Mouse (Mus musculus) stomach, embryonic 14.5 days (tissue): ENCODE results near the gene Thsd4. TPM values are rescaled to one million over a fixed set of nuclear protein-coding genes. Genes with fewer than 3 reads are reported as not detected.
A peak's percentile ranks its signal among the peaks of the same experiment; 100 is the strongest.

ENCODE experiments used
- ATAC-seq: fragments of 200-750 bp; cut with Nextera tagmentation; 2 replicates; pipeline ENCODE4 v1.8.0; 2017; ENCODE audit warnings: low read depth, moderate TSS enrichment; ENCODE audit not compliant: insufficient number of reproducible peaks, insufficient read depth, low FRiP score
- H3K27ac ChIP-seq: fragments of 300-500 bp; sonication (generic); 2 replicates; pipeline ENCODE4 v1.5.1; 2014; ENCODE audit warnings: mild to moderate bottlenecking, low read length, moderate library complexity, mixed read lengths
- H3K27me3 ChIP-seq: fragments of 300-500 bp; sonication (generic); 2 replicates; pipeline ENCODE4 v1.6.1; 2014; ENCODE audit warnings: low read length, control low read depth, mixed read lengths; ENCODE audit not compliant: control insufficient read depth, insufficient read depth
- H3K36me3 ChIP-seq: fragments of 300-500 bp; sonication (generic); 2 replicates; pipeline ENCODE4 v1.6.1; 2014; ENCODE audit warnings: mild to moderate bottlenecking, control low read depth, low read length, moderate library complexity, mixed read lengths; ENCODE audit not compliant: control insufficient read depth, insufficient read depth
- H3K4me1 ChIP-seq: fragments of 300-500 bp; sonication (generic); 2 replicates; pipeline ENCODE4 v1.6.1; 2014; ENCODE audit warnings: low read length, control low read depth, mixed read lengths; ENCODE audit not compliant: control insufficient read depth, insufficient read depth
- H3K4me2 ChIP-seq: fragments of 300-500 bp; sonication (generic); replicated peaks from 2 replicates; pipeline ENCODE4 v1.6.1; 2014; ENCODE audit warnings: low read depth, low read length, control low read depth
- H3K4me3 ChIP-seq: fragments of 300-500 bp; sonication (generic); 2 replicates; pipeline ENCODE4 v1.5.1; 2014; ENCODE audit warnings: low read depth, low read length, control low read depth
- H3K9ac ChIP-seq: fragments of 300-500 bp; sonication (generic); replicated peaks from 2 replicates; pipeline ENCODE4 v1.6.1; 2014; ENCODE audit warnings: low read depth, mild to moderate bottlenecking, control low read depth, low read length, moderate library complexity, mixed read lengths
- H3K9me3 ChIP-seq: fragments of 300-500 bp; sonication (generic); 2 replicates; pipeline ENCODE4 v1.6.1; 2016; ENCODE audit warnings: low read depth, low read length, control low read depth; ENCODE audit not compliant: control insufficient read depth
- WGBS: fragments of 180-500 bp; shearing (Covaris S2); extraction: QIAGEN DNeasy Blood & Tissue Kit; methylation state at CpG from one replicate; pipeline ENCODE4 v1.1.7; 2014; 5-methylcytosine and 5-hydroxymethylcytosine counted together
- polyA plus RNA-seq: library from polyadenylated mRNA; unstranded; fragments of >200 nt; fragmentation: Nextera tagmentation; extraction: Ambion mirVana; gene quantifications from 2 replicates; pipeline ENCODE4 v1.2.1, GENCODE M21; 2014

The Thsd4 gene
- polyA plus RNA-seq, 1 experiment from 2014 or later: 27.2 TPM

DNA sequence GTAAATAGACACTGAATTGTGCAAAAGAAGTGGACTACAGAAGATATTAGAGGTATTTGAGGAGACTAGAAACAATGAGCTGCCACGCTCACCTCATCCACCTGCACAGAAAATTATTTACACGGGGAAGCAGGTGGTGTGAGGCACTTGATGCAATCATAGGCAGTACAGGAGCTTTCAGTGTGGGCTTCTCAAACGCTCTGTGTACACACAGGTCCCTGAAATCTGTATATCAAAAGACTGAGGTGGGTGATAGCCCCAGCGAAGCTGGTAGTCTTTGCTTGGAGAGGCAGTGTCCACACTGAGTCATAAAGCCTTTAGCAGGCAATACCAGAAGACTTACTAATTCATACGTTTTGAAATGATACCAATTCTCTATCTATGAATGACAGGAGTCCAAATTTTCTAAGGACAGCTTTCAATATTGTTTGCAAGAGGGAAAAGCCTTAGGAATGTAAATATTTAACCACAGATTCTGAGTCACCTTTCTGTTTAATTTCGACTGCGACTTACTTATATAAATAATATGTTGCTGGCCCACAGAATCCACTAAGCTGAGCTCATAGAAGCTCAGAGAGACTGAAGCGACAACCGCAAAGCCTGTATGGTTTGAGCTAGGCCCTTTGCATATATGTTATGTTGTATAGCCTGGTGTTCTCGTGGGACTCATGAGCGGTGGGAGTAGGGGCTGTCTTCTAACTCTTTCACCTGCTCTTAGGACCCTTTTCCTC lies 369.8 kb downstream of the Thsd4 start:
- Histone ChIP-seq H3K9me3 (no peaks in the 10 kb centered on the region), H3K36me3 (no peaks in the 10 kb centered on the region), H3K4me2 (no peak overlapping the region), H3K4me3 (no peak overlapping the region), H3K27ac (no peak overlapping the region), H3K9ac (no peak overlapping the region), H3K4me1 (no peaks in the 10 kb centered on the region), H3K27me3 (no peaks in the 10 kb centered on the region)
- peak; percentile 78 for ATAC-seq
- 55% methylated on average over 11 of the region's 11 CpGs for WGBS

DNA sequence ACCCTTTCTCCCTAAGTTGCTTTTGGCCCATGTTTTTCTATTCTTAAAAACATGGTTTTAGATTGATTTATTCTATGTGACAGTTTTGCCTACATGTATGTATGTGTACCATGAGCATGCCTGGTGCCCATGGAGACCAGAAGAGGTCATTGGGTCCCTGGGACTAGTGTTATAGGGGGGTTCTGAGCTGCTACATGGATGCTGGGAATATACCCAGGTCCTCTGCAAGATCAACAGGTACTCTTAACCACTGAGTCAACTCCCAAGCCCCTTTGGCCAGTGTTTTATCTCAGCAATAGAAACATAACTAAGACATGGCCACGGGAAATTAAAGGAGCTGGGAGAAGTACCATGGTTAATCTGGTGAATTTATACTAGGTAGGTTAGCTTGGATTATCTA lies 371.3 kb downstream of the Thsd4 start:
- Histone ChIP-seq H3K4me3 (no peak overlapping the region), H3K27me3 (no peaks in the 10 kb centered on the region), H3K9ac (no peak overlapping the region), H3K4me1 (no peaks in the 10 kb centered on the region), H3K4me2 (no peak overlapping the region), H3K27ac (no peak overlapping the region), H3K9me3 (no peaks in the 10 kb centered on the region), H3K36me3 (no peaks in the 10 kb centered on the region)
- ATAC-seq: no peak
- 88% methylated on average over 1 of the region's 1 CpGs for WGBS

DNA sequence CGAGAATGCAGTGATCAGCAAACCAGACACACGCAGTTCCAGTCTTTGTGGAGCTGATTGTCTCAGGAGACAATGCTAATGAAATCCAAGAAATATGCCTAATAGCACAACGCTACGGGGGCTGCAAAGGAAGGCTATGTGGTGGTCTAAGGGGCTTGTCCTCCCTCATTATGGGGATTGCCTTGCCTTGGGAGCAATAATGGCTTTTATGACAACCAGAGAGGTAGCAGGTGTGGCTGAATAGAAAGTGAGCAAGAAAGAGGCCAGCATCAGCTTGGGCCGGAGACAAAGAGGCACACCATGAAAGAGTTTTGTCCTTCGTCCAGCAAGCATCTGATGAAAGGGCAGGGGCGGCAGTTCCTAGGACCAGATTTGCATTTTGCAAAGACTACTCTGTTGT lies 372.9 kb downstream of the Thsd4 start:
- no peaks in the 10 kb centered on the region for H3K36me3 ChIP-seq
- no peak for ATAC-seq
- no peak overlapping the region for H3K4me2 ChIP-seq
- no peaks in the 10 kb centered on the region for H3K27me3 ChIP-seq
- WGBS: 84% methylated on average over 7 of the region's 7 CpGs
- no peak overlapping the region for H3K27ac ChIP-seq
- no peak overlapping the region for H3K9ac ChIP-seq
- H3K4me3 ChIP-seq: no peak overlapping the region
- H3K9me3 ChIP-seq: no peaks in the 10 kb centered on the region
- no peaks in the 10 kb centered on the region for H3K4me1 ChIP-seq

DNA sequence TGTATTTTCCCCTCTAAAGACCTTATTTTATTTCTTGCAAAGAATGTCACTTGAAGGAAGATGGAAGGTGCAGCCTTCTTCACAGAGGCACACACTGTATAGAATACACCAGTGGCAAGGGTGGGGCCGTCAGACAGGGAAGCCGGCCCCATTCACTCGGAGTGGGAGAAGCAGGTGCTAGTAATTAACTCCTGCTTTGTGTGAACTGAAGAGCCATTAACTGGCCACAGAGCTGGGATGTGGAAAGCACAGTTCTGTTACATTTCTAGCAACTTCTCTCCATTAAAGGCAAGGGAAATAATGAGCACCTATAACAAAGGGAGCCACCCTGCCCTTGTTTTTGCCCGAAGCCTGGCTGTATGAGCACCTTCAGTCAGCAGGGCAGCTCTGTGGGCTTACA lies 374.4 kb downstream of the Thsd4 start:
- no peaks in the 10 kb centered on the region for H3K4me1 ChIP-seq
- H3K9me3 ChIP-seq: no peaks in the 10 kb centered on the region
- no peak overlapping the region for H3K9ac ChIP-seq
- H3K4me3 ChIP-seq: no peak overlapping the region
- no peaks in the 10 kb centered on the region for H3K36me3 ChIP-seq
- no peak for ATAC-seq
- H3K4me2 ChIP-seq: no peak overlapping the region
- H3K27ac ChIP-seq: no peak overlapping the region
- WGBS: 61% methylated on average over 4 of the region's 4 CpGs
- no peaks in the 10 kb centered on the region for H3K27me3 ChIP-seq

- no peak overlapping the region for H3K4me3 ChIP-seq
- H3K4me2 ChIP-seq: no peak overlapping the region
- H3K9me3 ChIP-seq: no peaks in the 10 kb centered on the region
- ATAC-seq: no peak
- H3K4me1 ChIP-seq: peaks cover 15% of the 10 kb centered on the region
- no peaks in the 10 kb centered on the region for H3K36me3 ChIP-seq
- no peak overlapping the region for H3K9ac ChIP-seq
- no peaks in the 10 kb centered on the region for H3K27me3 ChIP-seq
- WGBS: 97% methylated on average over 6 of the region's 6 CpGs
- H3K27ac ChIP-seq: no peak overlapping the region
These were observed 378.0 kb downstream of the Thsd4 start for GRCm38 (mm10) chr9:60143816-60144215.

- Histone ChIP-seq H3K9ac (no peak overlapping the region), H3K36me3 (no peaks in the 10 kb centered on the region), H3K27me3 (no peaks in the 10 kb centered on the region), H3K4me3 (no peak overlapping the region), H3K27ac (no peak overlapping the region), H3K9me3 (no peaks in the 10 kb centered on the region), H3K4me1 (peaks cover 15% of the 10 kb centered on the region), H3K4me2 (0 out of 2 replicates have a peak overlapping the region, but pooled peaks have one; percentile 4)
- no peak for ATAC-seq
- WGBS: 24% methylated on average over 7 of the region's 7 CpGs
These were observed 380.7 kb downstream of the Thsd4 start for GRCm38 (mm10) chr9:60141081-60141514.

DNA sequence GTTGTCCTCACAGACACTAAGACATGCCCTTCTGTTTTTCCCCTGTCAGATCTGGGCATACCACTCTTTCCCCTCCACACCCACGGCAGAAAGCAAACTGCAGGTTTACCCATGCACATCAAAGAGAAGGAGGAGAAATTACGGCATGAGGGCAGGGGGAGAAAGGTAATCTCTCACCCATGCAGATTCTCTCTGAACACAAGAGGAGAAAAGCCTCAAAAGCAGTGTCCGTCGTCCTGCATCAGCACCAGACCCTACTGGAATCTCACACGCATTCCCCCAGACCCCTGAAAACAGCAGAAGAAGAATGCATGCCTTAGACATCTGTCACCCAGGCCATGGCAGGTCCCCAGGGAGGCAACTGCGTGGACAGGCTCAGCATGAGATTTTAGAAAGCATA lies 381.4 kb downstream of the Thsd4 start:
- no peaks in the 10 kb centered on the region for H3K36me3 ChIP-seq
- no peak overlapping the region for H3K27ac ChIP-seq
- H3K4me2 ChIP-seq: 0 out of 2 replicates have a peak overlapping the region, but pooled peaks have one; percentile 4
- H3K9ac ChIP-seq: no peak overlapping the region
- no peaks in the 10 kb centered on the region for H3K9me3 ChIP-seq
- 23% methylated on average over 6 of the region's 6 CpGs for WGBS
- peaks cover 15% of the 10 kb centered on the region for H3K4me1 ChIP-seq
- H3K27me3 ChIP-seq: no peaks in the 10 kb centered on the region
- no peak overlapping the region for H3K4me3 ChIP-seq
- ATAC-seq: no peak

DNA sequence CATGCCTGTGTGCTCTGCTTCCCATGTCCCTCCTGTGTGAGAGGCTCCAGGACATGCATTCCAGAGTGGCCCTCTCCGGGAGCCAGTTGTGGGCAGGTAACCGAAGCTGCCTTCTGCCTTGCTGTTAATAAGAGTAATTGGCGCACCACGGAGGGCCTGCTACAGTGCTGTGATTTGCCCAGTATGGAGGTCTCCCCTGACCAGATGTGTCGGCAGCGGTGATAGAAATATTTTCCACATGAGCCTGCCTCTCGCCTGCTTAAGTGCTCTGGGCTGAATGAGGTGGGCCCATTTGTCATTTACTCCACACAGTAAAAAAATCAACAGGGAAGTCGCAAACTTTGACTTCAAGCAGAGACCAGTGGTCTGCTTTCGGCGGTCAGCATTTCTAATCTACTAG lies 382.4 kb downstream of the Thsd4 start:
- no peak for ATAC-seq
- H3K36me3 ChIP-seq: no peaks in the 10 kb centered on the region
- no peaks in the 10 kb centered on the region for H3K27me3 ChIP-seq
- no peak overlapping the region for H3K4me2 ChIP-seq
- WGBS: 42% methylated on average over 10 of the region's 10 CpGs
- H3K4me3 ChIP-seq: no peak overlapping the region
- no peaks in the 10 kb centered on the region for H3K9me3 ChIP-seq
- H3K27ac ChIP-seq: no peak overlapping the region
- H3K9ac ChIP-seq: no peak overlapping the region
- peaks cover 15% of the 10 kb centered on the region for H3K4me1 ChIP-seq
